In genomic region chr1:43538716-43539115, GRCm38 (mm10) we compare ENCODE assay signal across 16 mouse cellular contexts.
DNase-seq lines count a peak whose midpoint lies in the region; ATAC-seq and TF ChIP-seq lines count a peak whose summit lies in the region.
"Had no signal": no experiment of that assay in that cellular context is flagged by ENCODE, and none has a peak within 500 bp of the region (broad histone marks: within the 10 kb centered on the region; RNA-seq: fewer than 3 reads in every experiment).

No protein-coding gene starts in this region.

- ATAC-seq in forebrain, embryonic 15.5 days (replicated peaks) = peak; percentile 47; the same call in 1 of the 2 replicates
- ATAC-seq in heart, postnatal 0 days (ENCODE audit: insufficient read depth, low read depth) = no peak
- ATAC-seq in common myeloid progenitor, adult 5-6 weeks (replicated peaks; ENCODE audit: low read depth, poor library complexity, severe bottlenecking) = peak; percentile 23; the same call in 1 of the 2 replicates
- ATAC-seq: liver, embryonic 12.5 days; midbrain, embryonic 16.5 days; Patski had no signal

- no peaks in the 10 kb centered on the region for H3K9me3 ChIP-seq in forebrain, embryonic 15.5 days
- H3K9me3 ChIP-seq in forebrain, embryonic 10.5 days = no peaks in the 10 kb centered on the region
- no peaks in the 10 kb centered on the region for H3K9me3 ChIP-seq in heart, postnatal 0 days (replicated peaks; ENCODE audit: control insufficient read depth, low read length)
- H3K9me3 ChIP-seq: hindbrain, embryonic 10.5 days; liver, embryonic 12.5 days; lung, embryonic 15.5 days; megakaryocyte, embryonic 14.5 days had no signal

- peaks cover 28% of the 10 kb centered on the region for H3K4me1 ChIP-seq in forebrain, embryonic 15.5 days
- peaks cover 14% of the 10 kb centered on the region for H3K4me1 ChIP-seq in forebrain, embryonic 10.5 days
- peaks cover 34% of the 10 kb centered on the region for H3K4me1 ChIP-seq in heart, postnatal 0 days (ENCODE audit: control insufficient read depth, insufficient read depth)
- peaks cover 6% of the 10 kb centered on the region for H3K4me1 ChIP-seq in cerebellum, adult 2 months (ENCODE audit: control insufficient read depth, insufficient read depth, low read length)

- no peak for TF ChIP-seq EP300 in heart, postnatal 0 days (IDR thresholded peaks at IDR 0.05; ENCODE audit: low read depth)

- whole genome bisulfite sequencing in forebrain, embryonic 15.5 days = 75% methylated on average over 2 of the region's 2 CpGs
- WGBS in forebrain, embryonic 10.5 days = 87% methylated on average over 2 of the region's 2 CpGs
- WGBS in heart, postnatal 0 days = 24% methylated on average over 2 of the region's 2 CpGs
- 28% methylated on average over 2 of the region's 2 CpGs for WGBS in cerebellum, adult 2 months

- no peak overlapping the region for H3K4me3 ChIP-seq in forebrain, embryonic 15.5 days
- H3K4me3 ChIP-seq in forebrain, embryonic 10.5 days = no peak overlapping the region
- H3K4me3 ChIP-seq in heart, postnatal 0 days (ENCODE audit: low read depth, low read length) = no peak overlapping the region
- H3K4me3 ChIP-seq in cerebellum, adult 2 months (replicated peaks; ENCODE audit: insufficient read depth, low read depth, low read length) = no peak overlapping the region
- H3K4me3 ChIP-seq: gastrocnemius, adult 2 months; hindbrain, embryonic 10.5 days; liver, embryonic 12.5 days; lung, embryonic 15.5 days had no signal

- TF ChIP-seq CTCF in heart, postnatal 0 days (IDR thresholded peaks at IDR 0.05; ENCODE audit: low read depth) = no peak
- no peak for TF ChIP-seq CTCF in cerebellum, adult 2 months (IDR thresholded peaks at IDR 0.05; ENCODE audit: borderline replicate concordance, insufficient read depth, low read depth, low read length)

- intact Hi-C loops in heart, postnatal 14 days (cut with DNase I) = loop anchor here (5.0 kb wide), 1 partner anchor 91 kb away; no protein-coding TSS in a partner anchor

- DNase-seq in forebrain, embryonic 10.5 days (ENCODE audit: extremely low spot score, low spot score) = no peak
- no peak for DNase-seq in heart, postnatal 0 days (ENCODE audit: low spot score)
- no peak for DNase-seq in heart, postnatal 14 days
- peak; percentile 47 for DNase-seq in thymus, postnatal 4 days
- no peak for DNase-seq in cerebellum, adult 2 months
- no peak for DNase-seq in kidney, postnatal 4 days
- DNase-seq: cerebellum, adult 9-11 months; gastrocnemius, adult 2 months had no signal

- H3K27ac ChIP-seq in forebrain, embryonic 15.5 days (replicated peaks) = peak overlapping the region; percentile 12; the same call in 1 of the 2 replicates
- no peak overlapping the region for H3K27ac ChIP-seq in forebrain, embryonic 10.5 days
- H3K27ac ChIP-seq in heart, postnatal 0 days (ENCODE audit: low read depth) = peak overlapping the region; percentile 46; the same call in 1 of the 2 replicates
- H3K27ac ChIP-seq in cerebellum, adult 2 months (ENCODE audit: insufficient read depth, low read length) = no peak overlapping the region
- H3K27ac ChIP-seq: gastrocnemius, adult 2 months; hindbrain, embryonic 10.5 days; liver, embryonic 12.5 days; lung, embryonic 15.5 days had no signal

- no peaks in the 10 kb centered on the region for H3K27me3 ChIP-seq in forebrain, embryonic 15.5 days
- no peaks in the 10 kb centered on the region for H3K27me3 ChIP-seq in forebrain, embryonic 10.5 days (ENCODE audit: poor library complexity, severe bottlenecking)
- no peaks in the 10 kb centered on the region for H3K27me3 ChIP-seq in heart, postnatal 0 days (ENCODE audit: control insufficient read depth, insufficient read depth, low read length)
- no peaks in the 10 kb centered on the region for H3K27me3 ChIP-seq in cerebellum, adult 2 months (ENCODE audit: control insufficient read depth, insufficient read depth, low read length)
- H3K27me3 ChIP-seq: liver, embryonic 12.5 days; lung, embryonic 15.5 days; megakaryocyte, embryonic 14.5 days; Patski had no signal

- H3K9ac ChIP-seq in forebrain, embryonic 15.5 days (replicated peaks) = no peak overlapping the region
- no peak overlapping the region for H3K9ac ChIP-seq in heart, postnatal 0 days (replicated peaks; ENCODE audit: low read depth, low read length)
- H3K9ac ChIP-seq: liver, embryonic 12.5 days; lung, embryonic 15.5 days had no signal

- no peaks in the 10 kb centered on the region for H3K36me3 ChIP-seq in forebrain, embryonic 15.5 days
- peaks cover 23% of the 10 kb centered on the region for H3K36me3 ChIP-seq in forebrain, embryonic 10.5 days (replicated peaks)
- no peaks in the 10 kb centered on the region for H3K36me3 ChIP-seq in heart, postnatal 0 days (replicated peaks; ENCODE audit: control insufficient read depth, insufficient read depth, low read length)

- H3K4me2 ChIP-seq in forebrain, embryonic 15.5 days (replicated peaks) = no peak overlapping the region
- H3K4me2 ChIP-seq in heart, postnatal 0 days (ENCODE audit: low read depth, low read length) = no peak overlapping the region
- H3K4me2 ChIP-seq: liver, embryonic 12.5 days; lung, embryonic 15.5 days had no signal

- no peak for TF ChIP-seq POLR2A in cerebellum, adult 2 months (IDR thresholded peaks at IDR 0.05; ENCODE audit: borderline replicate concordance, insufficient read depth, low read length)

Comparison
In these comparisons a context has a peak if more than half of its experiments do, and no peak if none do; other contexts are left out.
1. H3K27ac ChIP-seq: peak in forebrain, embryonic 15.5 days (single experiment) and heart, postnatal 0 days (single experiment); none in forebrain, embryonic 10.5 days (single experiment) and cerebellum, adult 2 months (single experiment).